10 mouse cellular contexts compared by ENCODE assay signal in the genomic region with DNA sequence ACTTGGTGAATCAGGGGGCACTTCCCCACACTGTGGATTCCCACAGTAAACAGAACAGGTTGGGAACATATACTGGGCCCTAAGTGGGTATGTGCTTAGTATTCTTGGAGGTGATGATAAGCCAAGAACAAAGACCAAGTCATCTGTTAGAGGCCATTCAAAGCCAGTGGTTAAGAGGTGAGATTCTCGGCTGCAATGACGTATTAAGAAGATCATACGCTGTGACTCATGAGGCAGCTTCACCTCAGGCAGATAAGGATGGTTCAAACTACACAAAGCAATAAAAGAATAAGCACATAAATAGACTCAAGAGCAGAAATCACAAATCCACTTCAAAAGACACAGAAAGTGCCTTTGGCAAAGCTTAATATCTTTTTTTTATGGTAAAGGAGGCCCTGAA. TPM values are rescaled to one million over a fixed set of nuclear protein-coding genes. Genes with fewer than 3 reads are reported as not detected.
"Had no signal": no experiment of that assay in that cellular context is flagged by ENCODE, and none has a peak within 500 bp of the region (broad histone marks: within the 10 kb centered on the region; RNA-seq: fewer than 3 reads in every experiment).

No protein-coding gene starts in this region.

- H3K27ac ChIP-seq: midbrain, embryonic 10.5 days; midbrain, embryonic 12.5 days; neural tube, embryonic 13.5 days; neural tube, embryonic 15.5 days; stomach, embryonic 15.5 days; stomach, postnatal 0 days had no signal

- H3K4me1 ChIP-seq: midbrain, embryonic 12.5 days; neural tube, embryonic 13.5 days; neural tube, embryonic 15.5 days; stomach, embryonic 15.5 days had no signal

- H3K4me2 ChIP-seq: lung, embryonic 14.5 days; midbrain, embryonic 12.5 days; neural tube, embryonic 13.5 days; neural tube, embryonic 15.5 days; stomach, embryonic 15.5 days had no signal

- H3K9me3 ChIP-seq: stomach, embryonic 15.5 days had no signal

- H3K27me3 ChIP-seq: midbrain, embryonic 12.5 days; neural tube, embryonic 13.5 days; neural tube, embryonic 15.5 days; stomach, embryonic 15.5 days had no signal

- H3K36me3 ChIP-seq: midbrain, embryonic 10.5 days; midbrain, embryonic 12.5 days; neural tube, embryonic 13.5 days; neural tube, embryonic 15.5 days; stomach, embryonic 15.5 days had no signal

- H3K4me3 ChIP-seq: midbrain, embryonic 10.5 days; midbrain, embryonic 12.5 days; myocyte; neural tube, embryonic 13.5 days; neural tube, embryonic 15.5 days; stomach, embryonic 15.5 days had no signal

- H3K9ac ChIP-seq: lung, embryonic 14.5 days; midbrain, embryonic 12.5 days; neural tube, embryonic 13.5 days; neural tube, embryonic 15.5 days; stomach, embryonic 15.5 days had no signal

- ATAC-seq: midbrain, embryonic 16.5 days had no signal

RNA-seq across cellular contexts. Expression of gene Irx5, which starts 56.4 kb away (rescaled TPM):
- total RNA-seq: megakaryocyte-erythroid progenitor cell, adult 5-6 weeks had no signal
